Comparison of ENCODE assay signal across 9 mouse cellular contexts in the genomic region with DNA sequence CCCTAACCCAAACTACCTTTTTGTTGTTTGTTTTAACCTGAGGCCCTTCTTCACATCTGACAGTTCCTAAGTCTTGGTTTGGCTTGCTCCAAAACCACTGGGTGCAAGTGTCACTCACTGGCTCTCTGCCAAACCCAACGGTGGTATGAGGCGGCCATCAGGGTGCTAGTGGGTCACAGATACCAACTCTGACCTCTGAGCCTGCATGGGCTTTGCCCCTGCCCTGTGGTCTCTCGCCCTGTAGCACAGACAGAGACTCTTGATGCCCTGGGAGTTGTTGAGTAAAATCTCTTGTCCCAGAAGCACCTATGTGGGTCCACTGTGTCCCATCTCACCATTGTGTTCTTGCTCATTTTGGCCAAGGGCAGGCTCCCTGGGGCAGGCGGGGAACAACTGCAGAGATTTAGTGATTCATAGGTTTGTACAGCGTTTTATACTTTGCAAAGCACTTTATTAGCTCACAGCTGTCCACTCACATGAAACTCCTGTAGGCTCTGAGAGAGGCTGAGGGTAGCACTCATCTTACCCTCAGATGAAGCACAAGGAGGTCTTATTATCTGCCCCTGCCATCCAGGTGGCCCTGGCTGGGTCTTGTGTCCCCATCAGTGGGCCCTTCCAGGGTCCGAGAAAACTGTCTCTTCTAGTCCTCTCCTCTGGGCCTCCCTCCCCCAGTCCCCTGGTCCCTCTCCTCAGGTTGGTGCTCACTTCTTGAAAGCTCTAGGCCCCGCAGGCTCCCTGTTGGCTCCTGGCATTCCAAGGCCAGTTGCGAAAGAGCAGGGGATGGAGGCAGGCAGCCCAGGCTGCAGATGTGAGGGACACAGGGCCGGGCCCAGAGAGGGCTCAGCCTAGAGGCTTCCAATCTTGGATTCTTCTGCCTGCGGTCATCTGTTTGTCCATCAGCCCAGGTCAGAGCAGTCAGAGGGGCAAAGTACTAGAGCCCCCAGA. TPM values are rescaled to one million over a fixed set of nuclear protein-coding genes. Genes with fewer than 3 reads are reported as not detected.
A peak's percentile ranks its signal among the peaks of the same experiment; 100 is the strongest.
DNase-seq lines count a peak whose midpoint lies in the region; ATAC-seq and TF ChIP-seq lines count a peak whose summit lies in the region.
"Had no signal": no experiment of that assay in that cellular context is flagged by ENCODE, and none has a peak within 500 bp of the region (broad histone marks: within the 10 kb centered on the region; RNA-seq: fewer than 3 reads in every experiment).

No protein-coding gene starts in this region.

- no peaks in the 10 kb centered on the region for H3K9me3 ChIP-seq in heart, embryonic 10.5 days
- no peaks in the 10 kb centered on the region for H3K9me3 ChIP-seq in liver, embryonic 14.5 days (ENCODE audit: control insufficient read depth, low read length)

- H3K36me3 ChIP-seq in liver, adult 2 months (ENCODE audit: control insufficient read depth, insufficient read depth, low read length) = peaks cover 14% of the 10 kb centered on the region; the same call in 1 of the 2 replicates
- H3K36me3 ChIP-seq in heart, embryonic 10.5 days = peaks cover 32% of the 10 kb centered on the region
- peaks cover 10% of the 10 kb centered on the region for H3K36me3 ChIP-seq in liver, embryonic 14.5 days (replicated peaks; ENCODE audit: control insufficient read depth, insufficient read depth, low read depth)
- H3K36me3 ChIP-seq in kidney, adult 2 months (ENCODE audit: control insufficient read depth, insufficient read depth, low read length) = 0 out of 2 replicates have a peak, but pooled peaks cover 2% of the 10 kb centered on the region

- H3K27ac ChIP-seq in liver, adult 2 months (replicated peaks; ENCODE audit: insufficient read depth, low read depth, low read length) = no peak overlapping the region; the same call in 1 of the 2 replicates
- no peak overlapping the region; the same call in 1 of the 2 replicates for H3K27ac ChIP-seq in heart, embryonic 10.5 days
- no peak overlapping the region for H3K27ac ChIP-seq in liver, embryonic 14.5 days
- H3K27ac ChIP-seq in kidney, adult 2 months (ENCODE audit: insufficient read depth, low read depth, low read length) = no peak overlapping the region

- no peak overlapping the region for H3K4me3 ChIP-seq in liver, adult 2 months (ENCODE audit: insufficient read depth, low read depth, low read length)
- peak overlapping the region; percentile 75 for H3K4me3 ChIP-seq in heart, embryonic 10.5 days
- H3K4me3 ChIP-seq in liver, embryonic 14.5 days (ENCODE audit: insufficient read depth in 1 of 2, low read depth in 2 of 2, low read length in 2 of 2) = no peak overlapping the region
- no peak overlapping the region for H3K4me3 ChIP-seq in kidney, adult 2 months (ENCODE audit: insufficient read depth, low read depth, low read length)

- DNase-seq in liver, adult 2 months (ENCODE audit: extremely low read depth, low read depth, low spot score) = peak; percentile 69
- DNase-seq in liver = no peak
- peak; percentile 85 for DNase-seq in adrenal gland, postnatal 14 days
- no peak for DNase-seq in heart, embryonic 10.5 days (ENCODE audit: low spot score)
- no peak for DNase-seq in liver, embryonic 14.5 days (ENCODE audit: low read depth in 3 of 3, low spot score in 3 of 3)
- DNase-seq in spleen, postnatal 4 days (ENCODE audit: low spot score in 2 of 2) = no peak
- no peak for DNase-seq in kidney, adult 11 months
- DNase-seq in kidney, adult 2 months = no peak

- no peaks in the 10 kb centered on the region for H3K27me3 ChIP-seq in liver, adult 2 months (ENCODE audit: control insufficient read depth, insufficient read depth, low read length)
- H3K27me3 ChIP-seq in heart, embryonic 10.5 days (ENCODE audit: insufficient read depth, poor library complexity, severe bottlenecking) = peaks cover 10% of the 10 kb centered on the region
- H3K27me3 ChIP-seq in liver, embryonic 14.5 days (ENCODE audit: control insufficient read depth, insufficient read depth, low read length) = no peaks in the 10 kb centered on the region
- no peaks in the 10 kb centered on the region for H3K27me3 ChIP-seq in kidney, adult 2 months (replicated peaks; ENCODE audit: control insufficient read depth, insufficient read depth, low read length)

- peak overlapping the region; percentile 99 for H3K4me2 ChIP-seq in liver, embryonic 14.5 days (ENCODE audit: low read depth)

- 48% methylated on average over 10 of the region's 10 CpGs for WGBS in liver, adult 2 months
- 76% methylated on average over 10 of the region's 10 CpGs for WGBS in heart, embryonic 10.5 days
- 64% methylated on average over 10 of the region's 10 CpGs for WGBS in liver, embryonic 14.5 days (ENCODE audit: insufficient replicate concordance)
- WGBS in kidney, adult 2 months = 74% methylated on average over 10 of the region's 10 CpGs

- no peak overlapping the region for H3K9ac ChIP-seq in liver, adult 2 months (ENCODE audit: low read depth, low read length)
- H3K9ac ChIP-seq in liver, embryonic 14.5 days (replicated peaks) = no peak overlapping the region

- TF ChIP-seq POLR2A in liver, adult 2 months (IDR thresholded peaks at IDR 0.05; ENCODE audit: extremely low read depth, insufficient read depth, low read length) = no peak
- TF ChIP-seq POLR2A in kidney, adult 2 months (IDR thresholded peaks at IDR 0.05; ENCODE audit: low read depth, low read length) = no peak

- ATAC-seq in liver, embryonic 14.5 days (ENCODE audit: insufficient read depth) = no peak

- no peak for TF ChIP-seq EP300 in liver, embryonic 14.5 days (IDR thresholded peaks at IDR 0.05; ENCODE audit: low read depth)

- H3K4me1 ChIP-seq in liver, adult 2 months (ENCODE audit: control insufficient read depth, insufficient read depth, low read length) = peaks cover 18% of the 10 kb centered on the region
- peaks cover 21% of the 10 kb centered on the region for H3K4me1 ChIP-seq in heart, embryonic 10.5 days
- H3K4me1 ChIP-seq in liver, embryonic 14.5 days (replicated peaks; ENCODE audit: control insufficient read depth in 2 of 2, insufficient read depth in 2 of 2, low read length in 1 of 2) = peaks cover 6 to 8% of the 10 kb centered on the region in 2 experiments
- peaks cover 21% of the 10 kb centered on the region for H3K4me1 ChIP-seq in kidney, adult 2 months (ENCODE audit: control insufficient read depth, insufficient read depth, low read length)

- no peaks in the 10 kb centered on the region for H3K79me2 ChIP-seq in liver, adult 2 months (ENCODE audit: control insufficient read depth, insufficient read depth, low read length)

- no peak for TF ChIP-seq CTCF in liver, adult 2 months (IDR thresholded peaks at IDR 0.05; ENCODE audit: low read depth, low read length)
- no peak for TF ChIP-seq CTCF in liver, embryonic 14.5 days (IDR thresholded peaks at IDR 0.05; ENCODE audit: low read depth)
- TF ChIP-seq CTCF in kidney, adult 2 months (conservative IDR thresholded peaks at IDR 0.05; ENCODE audit: insufficient read depth, insufficient read length, low read depth, low read length) = no peak

RNA-seq across cellular contexts. Expression of a gene that starts 1.7 kb away (rescaled TPM):
- 5.0 and 5.5 TPM in 2 replicates for total RNA-seq in liver, adult 2 months (2014; rRNA removed)
- polyA plus RNA-seq in liver, adult 2 months (2012; rRNA removed) = 23.7 and 26.9 TPM in 2 replicates
- 81.1 and 87.2 TPM in 2 replicates for total RNA-seq in adrenal gland, postnatal 14 days (2021)
- 7.9 and 9.5 TPM in 2 replicates for polyA plus RNA-seq in heart, embryonic 10.5 days (2016; fragmentation: Nextera tagmentation; extraction: Ambion mirVana)
- 3.7 and 5.0 TPM in 2 replicates for polyA plus RNA-seq in liver, embryonic 14.5 days (2012; rRNA removed)
- 2.6 and 2.7 TPM in 2 replicates for polyA plus RNA-seq in liver, embryonic 14.5 days (2014; fragmentation: Nextera tagmentation; extraction: Ambion mirVana)
- polyA plus RNA-seq in kidney, adult 2 months (2012; rRNA removed) = 56.4 and 69.9 TPM in 2 replicates

RNA-seq across cellular contexts. Expression of a gene that starts 9.2 kb away (rescaled TPM):
- total RNA-seq in liver, adult 2 months (2014; rRNA removed) = 41.0 and 49.0 TPM in 2 replicates
- polyA plus RNA-seq in liver, adult 2 months (2012; rRNA removed) = 80.2 and 84.4 TPM in 2 replicates
- total RNA-seq in adrenal gland, postnatal 14 days (2021) = 113 and 133 TPM in 2 replicates
- 170 and 215 TPM in 2 replicates for polyA plus RNA-seq in heart, embryonic 10.5 days (2016; fragmentation: Nextera tagmentation; extraction: Ambion mirVana)
- polyA plus RNA-seq in liver, embryonic 14.5 days (2012; rRNA removed) = 40.9 and 62.4 TPM in 2 replicates
- 128 TPM in 2 replicates for polyA plus RNA-seq in liver, embryonic 14.5 days (2014; fragmentation: Nextera tagmentation; extraction: Ambion mirVana)
- 108 and 113 TPM in 2 replicates for polyA plus RNA-seq in kidney, adult 2 months (2012; rRNA removed)

RNA-seq across cellular contexts. Expression of a gene that starts 17.1 kb away (rescaled TPM):
- not detected in 2 replicates for total RNA-seq in liver, adult 2 months (2014; rRNA removed)
- not detected in 2 replicates for polyA plus RNA-seq in liver, adult 2 months (2012; rRNA removed)
- not detected in 2 replicates for total RNA-seq in adrenal gland, postnatal 14 days (2021)
- polyA plus RNA-seq in heart, embryonic 10.5 days (2016; fragmentation: Nextera tagmentation; extraction: Ambion mirVana) = 0.22 and 0.30 TPM in 2 replicates
- polyA plus RNA-seq in liver, embryonic 14.5 days (2012; rRNA removed) = not detected in 2 replicates
- 0.05 and 0.09 TPM in 2 replicates for polyA plus RNA-seq in liver, embryonic 14.5 days (2014; fragmentation: Nextera tagmentation; extraction: Ambion mirVana)
- 0.03 TPM in 1 of 2 replicates, not detected in the other for polyA plus RNA-seq in kidney, adult 2 months (2012; rRNA removed)
- total RNA-seq: adrenal gland, postnatal 4 days had no signal

RNA-seq across cellular contexts. Expression of a gene that starts 42.4 kb away (rescaled TPM):
- total RNA-seq in liver, adult 2 months (2014; rRNA removed) = not detected in 2 replicates
- polyA plus RNA-seq in liver, adult 2 months (2012; rRNA removed) = 0.02 and 0.05 TPM in 2 replicates
- total RNA-seq in adrenal gland, postnatal 14 days (2021) = 2.6 and 3.4 TPM in 2 replicates
- 0.06 TPM in 1 of 2 replicates, not detected in the other for polyA plus RNA-seq in heart, embryonic 10.5 days (2016; fragmentation: Nextera tagmentation; extraction: Ambion mirVana)
- polyA plus RNA-seq in liver, embryonic 14.5 days (2012; rRNA removed) = 0.01 and 0.06 TPM in 2 replicates
- polyA plus RNA-seq in liver, embryonic 14.5 days (2014; fragmentation: Nextera tagmentation; extraction: Ambion mirVana) = not detected in 2 replicates
- polyA plus RNA-seq in kidney, adult 2 months (2012; rRNA removed) = 0.12 and 0.14 TPM in 2 replicates

Comparison
In these comparisons a context has a peak if more than half of its experiments do, and no peak if none do; other contexts are left out.
1. DNase-seq: peak in liver, adult 2 months (single experiment) and adrenal gland, postnatal 14 days (single experiment); none in liver (single experiment), heart, embryonic 10.5 days (single experiment), liver, embryonic 14.5 days (0 of 3), spleen, postnatal 4 days (0 of 2), kidney, adult 11 months (single experiment) and kidney, adult 2 months (single experiment).